Mouse (Mus musculus) layer of hippocampus, adult 8-10 months (tissue): ENCODE data around the gene Hipk1. TPM values are rescaled to one million over a fixed set of nuclear protein-coding genes. Genes with fewer than 3 reads are reported as not detected.

Source experiments
- DNase-seq, 2 experiments: peaks; one replicate each; pipeline ENCODE4 v3.0.0; 2022; ENCODE audit warnings: low spot score in 2 of 2
- total RNA-seq, 4 experiments: library from RNA; stranded (reverse); gene quantifications; 2 replicates each; pipeline ENCODE4 v1.2.4; 2022

Hipk1 gene
- total RNA-seq, 4 experiments from 2014 or later = 115 to 141 (median 129) TPM

DNA sequence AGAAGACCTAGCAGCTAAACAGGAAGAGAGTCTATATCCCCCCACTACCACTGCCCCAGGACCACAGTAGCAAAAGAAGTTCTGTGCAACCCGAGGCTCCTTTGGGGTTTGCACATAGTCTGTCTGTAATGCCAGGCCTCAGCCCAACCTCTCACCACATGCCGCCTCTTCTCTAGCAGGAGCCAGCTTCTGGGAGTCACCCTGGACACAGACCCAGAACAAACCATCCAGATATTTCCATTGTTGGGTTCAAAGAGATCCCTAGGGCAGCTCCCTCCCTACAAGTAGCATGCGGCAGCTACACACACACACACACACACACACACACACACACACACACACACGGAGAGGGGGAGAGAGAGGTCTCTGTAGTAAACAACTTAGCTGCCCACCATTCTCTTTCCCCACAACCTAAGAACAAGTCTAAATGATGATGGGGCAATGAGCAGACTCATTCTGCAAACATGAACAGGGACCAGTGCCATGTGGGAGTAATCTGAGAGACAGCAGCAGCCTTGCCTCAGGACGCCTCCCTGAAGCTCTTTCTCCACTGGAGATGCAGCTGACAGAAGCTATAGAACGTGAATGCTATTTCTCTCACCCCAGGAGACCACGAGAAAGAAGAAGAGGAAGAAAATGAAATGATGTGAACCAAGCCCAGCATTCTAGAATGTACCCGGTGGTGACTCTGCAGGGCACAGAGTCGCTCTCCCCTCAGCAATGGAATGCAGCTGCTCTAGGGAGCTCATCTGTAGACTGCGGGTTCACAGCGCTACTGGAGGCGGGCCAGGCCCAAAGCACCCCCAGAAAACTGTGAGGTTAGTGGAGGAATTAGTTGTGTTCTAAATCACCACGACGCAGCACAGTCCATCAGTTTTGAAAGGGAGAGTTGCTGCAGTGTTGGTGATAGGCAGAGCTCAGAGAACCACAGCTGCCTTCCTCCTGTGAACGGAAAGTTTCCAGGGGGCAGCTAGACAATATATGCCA lies 74.3 kb downstream of the Hipk1 start:
- no peak for DNase-seq

- DNase-seq = no peak
These were observed 75.3 kb downstream of the Hipk1 start for GRCm38 (mm10) chr3:103715762-103716693.

GRCm38 (mm10) chr3:103714942-103715341 lies 76.4 kb downstream of the Hipk1 start:
- DNase-seq = no peak

DNA sequence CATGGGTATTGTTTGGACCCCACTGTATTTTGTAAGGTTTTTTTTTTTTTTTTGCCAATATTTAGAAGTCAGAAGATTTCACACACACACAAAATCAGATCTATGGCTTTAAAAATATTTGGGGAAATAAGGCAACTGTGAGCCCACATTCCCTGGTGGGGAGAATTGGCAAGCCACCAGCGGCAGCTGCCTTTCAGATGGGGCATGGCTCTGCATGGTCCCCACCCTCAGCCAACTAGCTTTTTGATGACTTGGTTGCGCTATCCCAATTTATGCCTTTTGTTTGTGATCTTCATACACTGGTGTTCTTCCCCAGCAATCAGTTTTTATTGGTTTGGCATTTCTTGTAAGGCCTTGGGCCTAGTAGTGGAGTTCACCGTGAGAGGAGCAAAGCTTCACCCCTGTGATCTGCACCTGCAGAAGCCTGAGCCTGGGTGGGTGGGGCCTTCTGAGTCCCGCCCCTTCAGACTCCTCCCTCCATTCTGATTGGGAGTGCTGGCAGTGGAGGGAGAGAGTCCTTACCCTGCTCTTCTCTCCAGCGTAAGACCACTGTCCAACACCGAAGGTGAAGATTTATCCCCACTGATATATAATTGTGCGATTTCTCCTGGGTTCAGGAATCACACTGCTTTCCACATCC lies 77.0 kb downstream of the Hipk1 start:
- DNase-seq = no peak

DNA sequence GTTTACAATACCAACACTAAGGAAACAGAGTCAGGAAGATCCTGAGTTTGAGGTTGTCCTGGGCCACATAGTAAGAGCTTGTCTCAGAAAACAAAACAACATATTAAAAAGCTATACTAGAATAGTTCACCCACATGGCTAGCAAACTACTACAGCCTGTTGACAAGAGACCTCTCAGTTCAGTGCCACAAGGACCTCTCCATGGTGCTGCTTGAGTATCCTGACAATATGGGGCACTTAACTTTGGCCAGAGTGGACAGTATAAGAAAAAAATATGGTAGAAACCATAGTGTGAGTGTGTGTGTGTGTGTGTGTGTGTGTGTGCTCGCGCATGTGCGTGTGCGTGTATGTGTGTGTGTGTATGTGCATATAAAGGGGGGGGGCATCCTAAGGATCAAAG lies 79.2 kb downstream of the Hipk1 start:
- no peak for DNase-seq

GRCm38 (mm10) chr3:103709470-103710040 lies 81.8 kb downstream of the Hipk1 start:
- no peak for DNase-seq

DNA sequence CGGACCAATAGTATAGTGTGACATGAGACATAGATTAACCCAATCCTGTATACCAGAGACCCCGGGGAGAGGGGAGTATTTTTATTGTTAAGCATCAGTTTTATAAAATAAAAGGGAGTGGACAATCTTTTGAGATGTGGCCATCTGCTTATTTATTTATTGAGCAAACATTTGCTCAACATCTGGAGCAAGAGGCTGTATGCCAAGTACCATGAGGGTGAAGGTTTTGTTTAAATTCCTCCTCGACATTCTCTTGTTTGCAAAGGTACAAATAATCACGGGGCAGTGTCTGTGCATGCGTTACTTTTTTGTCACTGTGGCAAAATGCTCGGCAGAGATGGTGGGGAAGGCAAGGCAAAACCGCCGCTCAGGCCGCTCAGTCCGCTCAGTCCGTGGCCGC lies 85.9 kb downstream of the Hipk1 start:
- DNase-seq = no peak

DNA sequence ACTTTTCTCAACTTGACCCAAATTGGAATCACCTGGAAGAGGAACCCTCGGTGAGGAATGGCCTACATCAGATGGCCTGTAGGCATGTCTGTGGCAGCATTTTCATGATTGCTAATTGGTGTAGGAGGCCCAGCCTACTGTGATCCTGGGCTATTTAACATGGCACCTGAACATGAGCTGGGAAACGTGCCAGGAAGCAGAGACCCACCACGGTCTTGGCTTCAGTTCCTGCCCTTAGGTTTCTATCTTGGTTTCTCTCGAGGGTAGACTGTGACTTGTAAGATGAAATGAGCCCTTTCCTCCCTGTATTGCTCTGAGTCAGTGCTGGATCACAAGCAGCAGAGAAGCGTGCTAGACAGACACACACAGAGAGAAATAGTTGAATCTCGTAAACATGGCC lies 86.7 kb downstream of the Hipk1 start:
- DNase-seq = no peak

DNA sequence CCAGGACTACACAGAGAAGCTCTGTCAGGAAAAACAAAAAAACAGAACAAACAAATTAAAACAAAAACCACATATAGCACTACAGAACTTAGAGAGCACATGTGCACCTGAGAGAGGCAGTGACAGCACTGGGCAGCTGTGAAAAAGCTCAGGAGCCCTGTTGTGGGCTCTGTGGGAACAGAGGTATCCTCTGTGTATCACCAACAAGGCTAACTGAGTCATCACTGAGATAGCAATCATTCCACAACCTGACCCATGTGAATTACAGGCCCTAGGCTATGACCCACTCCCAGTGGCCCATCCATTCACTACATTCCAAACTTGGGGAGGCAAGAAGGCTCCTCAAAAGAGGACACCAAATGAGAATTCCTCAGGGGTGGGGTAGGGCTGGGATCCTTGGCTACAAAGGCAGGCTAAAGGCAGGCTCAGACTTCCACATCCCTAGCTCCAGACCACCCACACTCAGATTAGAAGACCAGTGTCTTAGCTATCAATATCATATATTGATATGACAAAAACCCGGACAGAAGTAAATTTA lies 94.9 kb downstream of the Hipk1 start:
- no peak for DNase-seq

DNA sequence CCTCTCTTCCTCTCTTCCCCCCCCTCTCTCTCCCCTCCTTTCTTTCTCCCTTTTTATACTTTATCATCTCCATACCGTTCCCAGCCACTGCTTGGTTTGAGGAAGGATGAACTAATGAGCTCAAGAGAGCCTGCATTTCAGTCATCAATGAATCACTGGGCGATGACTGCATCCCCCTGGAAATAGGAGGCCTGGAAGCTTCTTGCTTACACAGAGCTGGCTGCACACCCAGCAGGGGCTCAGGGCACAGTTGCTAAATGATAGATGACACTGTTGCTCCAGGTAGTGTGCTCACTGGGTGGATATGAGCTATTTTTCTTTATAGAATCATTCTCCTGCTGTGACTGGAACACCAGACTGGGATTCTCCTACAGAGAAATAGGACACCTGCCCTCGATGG lies 95.8 kb downstream of the Hipk1 start:
- DNase-seq = no peak

DNA sequence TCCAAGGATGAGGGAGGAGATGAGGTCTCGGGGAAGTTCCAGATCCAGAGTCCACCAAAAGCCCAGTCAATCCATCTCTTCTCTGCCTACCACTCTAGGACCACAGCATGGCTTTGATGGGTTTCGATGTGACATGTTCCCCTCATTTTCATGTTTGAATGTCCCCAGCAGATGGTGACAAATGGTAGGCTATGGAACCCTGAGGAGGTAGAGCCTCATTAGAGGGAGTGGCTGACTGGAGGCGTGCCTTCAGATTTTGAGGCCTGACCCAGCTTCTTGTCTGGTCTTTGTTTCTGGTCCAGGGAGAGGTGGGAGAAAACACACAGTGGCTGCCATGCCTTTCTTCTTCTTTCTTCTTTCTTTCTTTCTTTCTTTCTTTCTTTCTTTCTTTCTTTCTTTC lies 100.9 kb downstream of the Hipk1 start:
- DNase-seq = no peak

Other genes with a start within 250 kb of the Hipk1 start
- gene Syt6, start 216.3 kb downstream of the Hipk1 start, total RNA-seq = 1 to 10 TPM; 5.9 to 7.6 (median 6.6) TPM
- gene Atg4a-ps, start 145.5 kb downstream of the Hipk1 start, total RNA-seq = 1 to 10 TPM in 1 of 4 experiments, under 1 TPM in 1, not detected in 2; 0.52 to 1.1 TPM
- 10 to 100 TPM; 13.9 to 56.8 (median 28.8) TPM for gene Olfml3, start 53.6 kb downstream of the Hipk1 start, total RNA-seq
- gene Gm10964, start 52.2 kb downstream of the Hipk1 start, total RNA-seq = not detected
- gene Dclre1b, start 17.9 kb upstream of the Hipk1 start, total RNA-seq = 10 to 100 TPM in 2 of 4 experiments, 1 to 10 TPM in 2; 7.4 to 12.1 (median 9.7) TPM
- 10 to 100 TPM; 11.4 to 14.3 (median 13.1) TPM for gene Ap4b1, start 18.0 kb upstream of the Hipk1 start, total RNA-seq
- gene Gm43064, start 18.0 kb upstream of the Hipk1 start, total RNA-seq = under 1 TPM in 3 of 4 experiments, not detected in 1; 0.21 to 0.83 (median 0.30) TPM
- gene Bcl2l15, start 41.0 kb upstream of the Hipk1 start, total RNA-seq = 1 to 10 TPM in 2 of 4 experiments, under 1 TPM in 2; 0.56 to 3.6 (median 1.9) TPM
- gene Ptpn22, start 68.2 kb upstream of the Hipk1 start, total RNA-seq = 1 to 10 TPM in 2 of 4 experiments, under 1 TPM in 2; 0.45 to 2.7 (median 1.2) TPM
- 10 to 100 TPM; 20.5 to 24.8 (median 21.9) TPM for gene Rsbn1, start 122.6 kb upstream of the Hipk1 start, total RNA-seq
- gene Phtf1, start 176.5 kb upstream of the Hipk1 start, total RNA-seq = 10 to 100 TPM; 36.7 to 50.1 (median 41.6) TPM